Mouse (Mus musculus): ENCODE measurements around the gene Srgap1. TPM values are rescaled to one million over a fixed set of nuclear protein-coding genes. Genes with fewer than 3 reads are reported as not detected.

Srgap1 gene
- polyA plus RNA-seq, 1 experiment from 2014 or later: 40.9 TPM

- H3K27ac ChIP-seq: no peak overlapping the region
- WGBS: 76% methylated on average over 6 of the region's 6 CpGs
- H3K9ac ChIP-seq (replicated peaks): no peak overlapping the region
- H3K4me3 ChIP-seq (replicated peaks): no peak overlapping the region
- no peaks in the 10 kb centered on the region for H3K9me3 ChIP-seq
- ATAC-seq: no peak
- H3K27me3 ChIP-seq: no peaks in the 10 kb centered on the region
- H3K36me3 ChIP-seq: peaks cover 8% of the 10 kb centered on the region
- no peak overlapping the region for H3K4me2 ChIP-seq (replicated peaks)
- no peaks in the 10 kb centered on the region for H3K4me1 ChIP-seq (replicated peaks)
Measured at GRCm38 (mm10) chr10:121899706-121900105, 147.4 kb downstream of the Srgap1 start.

GRCm38 (mm10) chr10:121897835-121898370 lies 149.2 kb downstream of the Srgap1 start:
- no peak overlapping the region for H3K27ac ChIP-seq
- no peak; the same call in 1 of the 2 replicates for ATAC-seq
- no peak overlapping the region for H3K4me3 ChIP-seq (replicated peaks)
- H3K4me1 ChIP-seq (replicated peaks): 0 out of 2 replicates have a peak, but pooled peaks cover 3% of the 10 kb centered on the region
- no peaks in the 10 kb centered on the region for H3K9me3 ChIP-seq
- H3K27me3 ChIP-seq: no peaks in the 10 kb centered on the region
- 93% methylated on average over 2 of the region's 2 CpGs for WGBS
- no peak overlapping the region for H3K9ac ChIP-seq (replicated peaks)
- H3K4me2 ChIP-seq (replicated peaks): no peak overlapping the region
- peaks cover 8% of the 10 kb centered on the region for H3K36me3 ChIP-seq

- Histone ChIP-seq H3K36me3 (peaks cover 5% of the 10 kb centered on the region), H3K27me3 (no peaks in the 10 kb centered on the region), H3K9ac (replicated peaks) (no peak overlapping the region), H3K4me3 (replicated peaks) (no peak overlapping the region), H3K4me2 (replicated peaks) (no peak overlapping the region), H3K4me1 (replicated peaks) (peaks cover 23% of the 10 kb centered on the region), H3K27ac (no peak overlapping the region), H3K9me3 (no peaks in the 10 kb centered on the region)
- ATAC-seq: no peak
- 84% methylated on average over 13 of the region's 13 CpGs for WGBS
Measured at GRCm38 (mm10) chr10:121891390-121892067, 155.6 kb downstream of the Srgap1 start.

- Histone ChIP-seq H3K9ac (replicated peaks) (no peak overlapping the region), H3K27ac (no peak overlapping the region), H3K36me3 (no peaks in the 10 kb centered on the region; the same call in 1 of the 2 replicates), H3K9me3 (no peaks in the 10 kb centered on the region), H3K4me3 (replicated peaks) (no peak overlapping the region), H3K4me1 (replicated peaks) (peaks cover 38% of the 10 kb centered on the region), H3K4me2 (replicated peaks) (no peak overlapping the region), H3K27me3 (no peaks in the 10 kb centered on the region)
- no peak for ATAC-seq
- WGBS: 54% methylated on average over 6 of the region's 6 CpGs
Measured at GRCm38 (mm10) chr10:121890061-121890460, 157.1 kb downstream of the Srgap1 start.

GRCm38 (mm10) chr10:121886805-121887204 lies 160.3 kb downstream of the Srgap1 start:
- H3K4me2 ChIP-seq (replicated peaks): no peak overlapping the region; the same call in 1 of the 2 replicates
- H3K27me3 ChIP-seq: no peaks in the 10 kb centered on the region
- 17% methylated on average over 6 of the region's 6 CpGs for WGBS
- peaks cover 55% of the 10 kb centered on the region for H3K4me1 ChIP-seq (replicated peaks)
- H3K36me3 ChIP-seq: no peaks in the 10 kb centered on the region
- no peak overlapping the region for H3K9ac ChIP-seq (replicated peaks)
- ATAC-seq: peak; percentile 44
- H3K9me3 ChIP-seq: no peaks in the 10 kb centered on the region
- no peak overlapping the region for H3K4me3 ChIP-seq (replicated peaks)
- H3K27ac ChIP-seq: peak overlapping the region; percentile 58

- Histone ChIP-seq H3K4me3 (replicated peaks) (no peak overlapping the region), H3K27ac (peak overlapping the region; percentile 58), H3K36me3 (no peaks in the 10 kb centered on the region), H3K4me2 (replicated peaks) (peak overlapping the region; percentile 21; the same call in 1 of the 2 replicates), H3K4me1 (replicated peaks) (peaks cover 50% of the 10 kb centered on the region), H3K9me3 (no peaks in the 10 kb centered on the region), H3K9ac (replicated peaks) (0 out of 2 replicates have a peak overlapping the region, but pooled peaks have one; percentile 5), H3K27me3 (no peaks in the 10 kb centered on the region)
- peak; percentile 40 for ATAC-seq
- 5% methylated on average over 9 of the region's 9 CpGs for WGBS
Measured at GRCm38 (mm10) chr10:121885512-121886218, 161.4 kb downstream of the Srgap1 start.

GRCm38 (mm10) chr10:121882461-121882860 lies 164.7 kb downstream of the Srgap1 start:
- Histone ChIP-seq H3K4me1 (replicated peaks) (peaks cover 54% of the 10 kb centered on the region), H3K36me3 (no peaks in the 10 kb centered on the region), H3K4me2 (replicated peaks) (peak overlapping the region; percentile 12; the same call in 1 of the 2 replicates), H3K27ac (peak overlapping the region; percentile 59), H3K27me3 (no peaks in the 10 kb centered on the region), H3K9me3 (no peaks in the 10 kb centered on the region), H3K4me3 (replicated peaks) (no peak overlapping the region), H3K9ac (replicated peaks) (no peak overlapping the region)
- 6% methylated on average over 6 of the region's 6 CpGs for WGBS
- ATAC-seq: 0 out of 2 replicates have a peak, but pooled peaks have one; percentile 43

GRCm38 (mm10) chr10:121878855-121879254 lies 168.3 kb downstream of the Srgap1 start:
- Histone ChIP-seq H3K9ac (replicated peaks) (no peak overlapping the region), H3K36me3 (no peaks in the 10 kb centered on the region), H3K27ac (no peak overlapping the region), H3K4me2 (replicated peaks) (no peak overlapping the region), H3K4me1 (replicated peaks) (peaks cover 27% of the 10 kb centered on the region), H3K4me3 (replicated peaks) (no peak overlapping the region), H3K9me3 (no peaks in the 10 kb centered on the region), H3K27me3 (no peaks in the 10 kb centered on the region)
- 59% methylated on average over 7 of the region's 7 CpGs for WGBS
- no peak for ATAC-seq

GRCm38 (mm10) chr10:121877906-121878305 lies 169.2 kb downstream of the Srgap1 start:
- no peak overlapping the region for H3K9ac ChIP-seq (replicated peaks)
- H3K4me3 ChIP-seq (replicated peaks): no peak overlapping the region
- no peaks in the 10 kb centered on the region for H3K36me3 ChIP-seq
- 85% methylated on average over 9 of the region's 9 CpGs for WGBS
- H3K4me2 ChIP-seq (replicated peaks): no peak overlapping the region
- H3K27ac ChIP-seq: no peak overlapping the region
- H3K9me3 ChIP-seq: no peaks in the 10 kb centered on the region
- ATAC-seq: no peak
- peaks cover 35% of the 10 kb centered on the region for H3K4me1 ChIP-seq (replicated peaks)
- H3K27me3 ChIP-seq: no peaks in the 10 kb centered on the region

GRCm38 (mm10) chr10:121873063-121873489 lies 174.0 kb downstream of the Srgap1 start:
- Histone ChIP-seq H3K36me3 (peaks cover 21% of the 10 kb centered on the region), H3K4me3 (replicated peaks) (no peak overlapping the region), H3K9ac (replicated peaks) (no peak overlapping the region), H3K27ac (peak overlapping the region; percentile 60; the same call in 1 of the 2 replicates), H3K27me3 (no peaks in the 10 kb centered on the region), H3K9me3 (no peaks in the 10 kb centered on the region), H3K4me2 (replicated peaks) (no peak overlapping the region), H3K4me1 (replicated peaks) (peaks cover 15% of the 10 kb centered on the region)
- 68% methylated on average over 4 of the region's 4 CpGs for whole genome bisulfite sequencing
- no peak for ATAC-seq

- Histone ChIP-seq H3K36me3 (peaks cover 23% of the 10 kb centered on the region), H3K4me1 (replicated peaks) (peaks cover 23% of the 10 kb centered on the region), H3K27ac (no peak overlapping the region; the same call in 1 of the 2 replicates), H3K9ac (replicated peaks) (no peak overlapping the region), H3K4me3 (replicated peaks) (no peak overlapping the region), H3K27me3 (no peaks in the 10 kb centered on the region), H3K4me2 (replicated peaks) (no peak overlapping the region), H3K9me3 (no peaks in the 10 kb centered on the region)
- no peak for ATAC-seq
- WGBS: 76% methylated on average over 8 of the region's 8 CpGs
Measured at GRCm38 (mm10) chr10:121869941-121870340, 177.2 kb downstream of the Srgap1 start.

GRCm38 (mm10) chr10:121868255-121868654 lies 178.9 kb downstream of the Srgap1 start:
- no peak overlapping the region for H3K4me3 ChIP-seq (replicated peaks)
- H3K27ac ChIP-seq: no peak overlapping the region
- H3K9ac ChIP-seq (replicated peaks): no peak overlapping the region
- H3K4me1 ChIP-seq (replicated peaks): peaks cover 13% of the 10 kb centered on the region
- no peak overlapping the region for H3K4me2 ChIP-seq (replicated peaks)
- WGBS: 98% methylated on average over 3 of the region's 3 CpGs
- no peaks in the 10 kb centered on the region for H3K27me3 ChIP-seq
- H3K36me3 ChIP-seq: peaks cover 23% of the 10 kb centered on the region
- no peaks in the 10 kb centered on the region for H3K9me3 ChIP-seq
- ATAC-seq: no peak

Data from midbrain, embryonic 13.5 days (tissue).